Mouse (Mus musculus) embryonic facial prominence, embryonic 12.5 days (tissue): ENCODE data around the gene Ccdc184. TPM values are rescaled to one million over a fixed set of nuclear protein-coding genes. Genes with fewer than 3 reads are reported as not detected.

Experiments used
- ATAC-seq: fragments of 200-750 bp; cut with Nextera tagmentation; 2 replicates; pipeline ENCODE4 v1.8.0; 2017; ENCODE audit not compliant: insufficient number of reproducible peaks, insufficient read depth, low FRiP score, low TSS enrichment
- H3K27ac ChIP-seq: fragments of 300-500 bp; sonication (generic); 2 replicates; pipeline ENCODE4 v1.5.1; 2016; ENCODE audit warnings: mild to moderate bottlenecking
- H3K27me3 ChIP-seq: fragments of 300-500 bp; sonication (generic); 2 replicates; pipeline ENCODE4 v1.6.1; 2016; ENCODE audit warnings: mild to moderate bottlenecking, moderate library complexity
- H3K36me3 ChIP-seq: fragments of 300-500 bp; sonication (generic); 2 replicates; pipeline ENCODE4 v1.6.1; 2016; ENCODE audit warnings: mild to moderate bottlenecking
- H3K4me1 ChIP-seq: fragments of 300-500 bp; sonication (generic); 2 replicates; pipeline ENCODE4 v1.6.1; 2016
- H3K4me2 ChIP-seq: fragments of 300-500 bp; sonication (generic); replicated peaks from 2 replicates; pipeline ENCODE4 v1.6.1; 2016; ENCODE audit warnings: mild to moderate bottlenecking, moderate library complexity
- H3K4me3 ChIP-seq: fragments of 300-500 bp; sonication (generic); 2 replicates; pipeline ENCODE4 v1.5.1; 2016; ENCODE audit warnings: mild to moderate bottlenecking
- H3K9ac ChIP-seq: fragments of 300-500 bp; sonication (generic); 2 replicates; pipeline ENCODE4 v1.6.1; 2016; ENCODE audit warnings: mild to moderate bottlenecking, moderate library complexity
- H3K9me3 ChIP-seq: fragments of 300-500 bp; sonication (generic); 2 replicates; pipeline ENCODE4 v1.6.1; 2016; ENCODE audit warnings: mild to moderate bottlenecking, moderate library complexity
- WGBS: fragments of 180-500 bp; shearing (Covaris S2); methylation state at CpG from one replicate; pipeline ENCODE4 v1.1.7; 2016; 5-methylcytosine and 5-hydroxymethylcytosine counted together
- polyA plus RNA-seq: library from polyadenylated mRNA; unstranded; fragments of >200 nt; fragmentation: Nextera tagmentation; extraction: Ambion mirVana; gene quantifications from 2 replicates; pipeline ENCODE4 v1.2.1, GENCODE M21; 2016

Gene Ccdc184
- polyA plus RNA-seq, 1 experiment from 2014 or later = 2.0 TPM

DNA sequence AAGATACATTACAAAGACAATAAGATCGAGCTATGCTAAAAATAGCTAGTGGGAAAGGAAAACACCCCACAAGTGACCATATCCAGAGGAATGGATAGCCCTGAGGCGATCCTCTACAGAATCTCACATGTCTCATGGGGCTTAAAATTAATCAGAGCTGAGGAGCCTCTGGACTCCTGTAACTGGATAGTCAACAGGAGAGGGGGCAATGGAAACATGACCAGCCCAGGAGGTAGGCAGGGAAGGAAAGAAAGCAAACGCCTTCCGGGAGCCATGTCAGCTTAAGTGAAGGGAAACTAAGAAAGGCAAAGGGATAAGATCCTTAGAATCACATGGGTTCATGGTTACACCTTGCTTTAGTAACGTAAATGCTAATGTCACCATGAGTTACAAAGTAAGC, 26.1 kb upstream of the Ccdc184 start:
- no peaks in the 10 kb centered on the region for H3K9me3 ChIP-seq
- no peak for ATAC-seq
- peaks cover 59% of the 10 kb centered on the region for H3K36me3 ChIP-seq
- H3K9ac ChIP-seq = no peak overlapping the region
- H3K27me3 ChIP-seq = no peaks in the 10 kb centered on the region
- H3K4me2 ChIP-seq = no peak overlapping the region
- peaks cover 4% of the 10 kb centered on the region for H3K4me1 ChIP-seq
- H3K4me3 ChIP-seq = no peak overlapping the region
- H3K27ac ChIP-seq = no peak overlapping the region
- 82% methylated on average over 5 of the region's 5 CpGs for WGBS

DNA sequence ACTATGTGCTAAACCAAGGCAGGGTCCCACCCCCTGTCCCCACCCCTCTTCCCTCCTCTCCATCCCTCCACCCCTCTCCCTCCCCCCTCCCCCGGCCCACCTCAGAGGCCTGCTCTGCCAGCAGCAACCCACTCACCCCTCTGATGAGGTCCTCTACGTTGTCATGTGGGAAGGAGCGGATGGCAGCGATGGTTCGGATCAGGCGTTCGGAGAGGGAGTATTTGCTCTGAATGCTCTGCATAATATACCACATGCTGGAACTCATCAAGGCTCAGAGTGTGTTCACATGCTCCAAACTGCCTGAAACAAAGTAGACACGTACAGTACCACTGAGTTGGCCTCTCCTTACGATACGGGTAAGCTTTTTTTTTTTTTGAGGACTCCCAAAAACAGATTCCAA, 24.4 kb upstream of the Ccdc184 start:
- peaks cover 4% of the 10 kb centered on the region for H3K4me1 ChIP-seq
- no peaks in the 10 kb centered on the region for H3K27me3 ChIP-seq
- no peak overlapping the region for H3K4me3 ChIP-seq
- ATAC-seq = no peak
- H3K9ac ChIP-seq = no peak overlapping the region
- 87% methylated on average over 10 of the region's 10 CpGs for WGBS
- H3K36me3 ChIP-seq = peaks cover 42% of the 10 kb centered on the region
- H3K27ac ChIP-seq = no peak overlapping the region
- no peak overlapping the region for H3K4me2 ChIP-seq
- H3K9me3 ChIP-seq = no peaks in the 10 kb centered on the region

DNA sequence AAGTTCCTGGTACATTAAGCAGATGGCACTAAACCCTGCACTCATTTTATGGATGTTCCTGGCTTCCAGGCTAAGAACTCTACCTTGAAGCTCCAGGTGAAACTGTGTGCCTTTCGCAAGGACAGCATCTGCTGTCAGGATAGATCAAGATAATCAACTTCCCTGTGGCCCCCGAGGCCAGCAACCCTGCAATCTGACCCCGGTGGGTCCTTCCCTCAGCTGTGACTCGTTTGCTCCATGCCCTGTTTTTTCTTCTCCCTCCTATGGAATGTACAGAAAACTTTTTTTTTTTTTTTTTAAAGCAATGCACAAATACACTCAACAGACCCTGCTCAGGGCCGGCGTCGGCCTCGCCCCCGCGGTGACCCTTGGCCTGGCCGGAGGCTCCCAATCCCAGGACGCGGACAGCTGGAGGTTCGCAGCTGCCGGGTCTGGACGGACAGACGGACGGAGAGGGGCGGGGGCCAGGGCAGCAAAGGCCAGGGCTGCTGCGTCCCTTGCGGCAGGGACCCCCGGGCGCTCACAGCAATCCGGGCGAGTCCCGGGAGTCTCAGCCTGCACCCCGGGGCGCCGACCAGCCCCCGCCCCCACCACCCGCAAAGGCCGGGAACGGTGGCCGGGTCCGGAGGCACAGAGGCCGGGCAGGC, 22.0 kb upstream of the Ccdc184 start:
- H3K27me3 ChIP-seq = no peaks in the 10 kb centered on the region
- H3K36me3 ChIP-seq = peaks cover 23% of the 10 kb centered on the region; the same call in 1 of the 2 replicates
- peak overlapping the region; percentile 84; the same call in 1 of the 2 replicates for H3K27ac ChIP-seq
- peaks cover 4% of the 10 kb centered on the region for H3K4me1 ChIP-seq
- H3K9me3 ChIP-seq = no peaks in the 10 kb centered on the region
- ATAC-seq = 0 out of 2 replicates have a peak, but pooled peaks have one; percentile 11
- WGBS = under 1% methylated on average over 36 of the region's 36 CpGs
- H3K4me2 ChIP-seq = peak overlapping the region; percentile 82
- H3K9ac ChIP-seq = peak overlapping the region; percentile 88
- peak overlapping the region; percentile 93 for H3K4me3 ChIP-seq

DNA sequence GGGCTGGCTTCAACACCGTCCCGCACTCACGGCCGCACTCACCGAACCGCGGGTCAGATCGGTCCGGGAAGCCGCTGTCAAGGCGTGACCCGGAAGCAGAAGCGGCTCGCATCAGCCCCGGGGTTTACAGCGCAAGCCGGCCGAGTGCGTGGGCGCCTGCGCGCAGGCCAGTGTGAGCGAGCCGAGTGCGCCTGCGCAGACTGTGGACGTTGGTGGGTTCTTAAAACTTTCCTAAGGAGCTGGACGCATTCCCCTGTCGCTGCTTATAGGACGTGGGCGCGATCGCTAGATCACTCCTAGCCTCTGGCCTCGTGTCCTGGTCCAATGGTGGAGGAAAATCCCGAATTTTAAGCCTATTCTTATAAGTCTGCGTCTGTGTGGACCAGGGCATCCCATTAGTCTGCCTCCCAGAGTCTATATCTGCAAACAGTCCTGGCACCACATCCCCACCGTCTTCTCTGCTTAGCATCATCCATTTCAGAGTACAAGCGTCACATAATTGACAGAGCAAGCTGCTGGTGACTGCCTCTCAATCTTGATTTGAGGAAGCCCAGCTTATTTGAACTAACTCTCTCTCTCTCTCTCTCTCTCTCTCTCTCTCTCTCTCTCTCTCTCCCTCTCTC, 21.3 kb upstream of the Ccdc184 start:
- peak; percentile 95 for ATAC-seq
- peaks cover 4% of the 10 kb centered on the region for H3K4me1 ChIP-seq
- H3K36me3 ChIP-seq = peaks cover 17% of the 10 kb centered on the region; the same call in 1 of the 2 replicates
- no peaks in the 10 kb centered on the region for H3K27me3 ChIP-seq
- H3K9ac ChIP-seq = peak overlapping the region; percentile 88
- H3K9me3 ChIP-seq = no peaks in the 10 kb centered on the region
- H3K4me3 ChIP-seq = peak overlapping the region; percentile 93
- H3K4me2 ChIP-seq = peak overlapping the region; percentile 82
- WGBS = 1% methylated on average over 38 of the region's 38 CpGs
- H3K27ac ChIP-seq = peak overlapping the region; percentile 84

DNA sequence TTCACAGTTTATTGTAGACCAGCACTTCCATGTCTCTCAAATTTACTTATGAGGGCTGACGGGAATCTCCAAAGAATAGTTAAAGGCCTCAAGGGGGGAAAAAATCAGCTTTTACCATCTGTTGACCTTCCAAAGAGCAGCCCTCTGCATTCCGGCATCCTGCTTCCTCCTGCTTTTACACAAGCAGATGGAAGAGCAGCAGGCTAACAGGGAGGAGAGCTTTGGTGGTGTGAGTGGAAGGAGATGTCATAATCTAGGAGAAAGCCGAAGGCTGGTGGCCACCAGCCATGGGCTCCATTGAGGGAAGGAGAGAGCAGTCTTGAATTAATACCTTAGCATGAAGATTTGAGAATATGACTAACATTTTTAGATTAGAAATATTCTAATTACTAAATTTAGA, 18.6 kb upstream of the Ccdc184 start:
- Histone ChIP-seq H3K36me3 (no peaks in the 10 kb centered on the region), H3K4me3 (no peak overlapping the region), H3K9me3 (no peaks in the 10 kb centered on the region), H3K27ac (no peak overlapping the region), H3K27me3 (no peaks in the 10 kb centered on the region), H3K9ac (no peak overlapping the region), H3K4me1 (peaks cover 4% of the 10 kb centered on the region), H3K4me2 (no peak overlapping the region)
- WGBS = 73% methylated on average over 3 of the region's 3 CpGs
- no peak for ATAC-seq

DNA sequence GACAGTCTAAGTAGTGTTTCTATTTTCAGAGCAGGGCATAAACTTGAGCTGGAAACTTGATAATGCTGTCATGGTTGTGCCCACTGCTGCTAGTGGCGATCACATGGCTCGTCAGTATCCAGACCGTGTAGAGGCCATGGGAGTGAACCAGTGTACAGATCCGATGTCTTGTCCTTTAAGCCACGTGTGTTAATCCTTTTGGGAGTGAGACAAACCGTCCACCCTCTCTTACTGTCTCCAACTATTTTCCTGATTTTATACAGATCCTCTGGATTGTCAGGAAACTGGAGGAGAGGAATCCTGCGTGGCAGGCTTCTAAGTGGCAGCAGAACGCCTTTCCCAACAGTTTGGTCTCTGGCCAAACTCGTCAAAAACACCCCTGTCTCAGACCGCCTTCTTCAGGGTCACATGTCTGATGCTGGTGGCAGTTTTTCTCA, 17.8 kb upstream of the Ccdc184 start:
- H3K4me1 ChIP-seq = peaks cover 4% of the 10 kb centered on the region
- WGBS = 69% methylated on average over 10 of the region's 10 CpGs
- no peaks in the 10 kb centered on the region for H3K36me3 ChIP-seq
- no peaks in the 10 kb centered on the region for H3K9me3 ChIP-seq
- H3K27ac ChIP-seq = no peak overlapping the region
- no peak overlapping the region for H3K9ac ChIP-seq
- H3K4me2 ChIP-seq = no peak overlapping the region
- H3K27me3 ChIP-seq = no peaks in the 10 kb centered on the region
- ATAC-seq = no peak
- no peak overlapping the region for H3K4me3 ChIP-seq

DNA sequence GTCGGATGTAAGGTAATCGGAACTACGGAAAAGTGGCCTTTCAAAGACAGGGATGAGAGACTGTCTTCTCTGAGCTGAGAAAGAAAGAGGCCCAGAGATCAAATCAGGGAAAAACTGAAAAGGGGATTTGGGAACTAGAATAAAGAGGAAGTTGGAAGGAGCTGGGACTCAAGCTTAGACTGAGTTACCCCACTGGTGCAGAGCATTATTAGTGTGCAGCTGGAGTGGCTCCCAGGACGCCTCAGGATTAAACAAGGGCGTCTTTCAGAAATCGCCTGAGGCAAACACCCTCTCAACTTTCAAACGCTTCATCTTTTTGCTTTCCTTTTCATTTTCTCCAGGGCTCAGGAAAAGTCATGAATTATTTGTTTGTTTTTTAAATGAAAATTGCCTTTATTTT, 14.0 kb upstream of the Ccdc184 start:
- H3K27me3 ChIP-seq = no peaks in the 10 kb centered on the region
- no peaks in the 10 kb centered on the region for H3K36me3 ChIP-seq
- H3K9ac ChIP-seq = no peak overlapping the region
- no peak for ATAC-seq
- no peak overlapping the region for H3K4me2 ChIP-seq
- no peak overlapping the region for H3K27ac ChIP-seq
- 53% methylated on average over 7 of the region's 7 CpGs for WGBS
- no peaks in the 10 kb centered on the region for H3K4me1 ChIP-seq
- no peaks in the 10 kb centered on the region for H3K9me3 ChIP-seq
- H3K4me3 ChIP-seq = no peak overlapping the region

DNA sequence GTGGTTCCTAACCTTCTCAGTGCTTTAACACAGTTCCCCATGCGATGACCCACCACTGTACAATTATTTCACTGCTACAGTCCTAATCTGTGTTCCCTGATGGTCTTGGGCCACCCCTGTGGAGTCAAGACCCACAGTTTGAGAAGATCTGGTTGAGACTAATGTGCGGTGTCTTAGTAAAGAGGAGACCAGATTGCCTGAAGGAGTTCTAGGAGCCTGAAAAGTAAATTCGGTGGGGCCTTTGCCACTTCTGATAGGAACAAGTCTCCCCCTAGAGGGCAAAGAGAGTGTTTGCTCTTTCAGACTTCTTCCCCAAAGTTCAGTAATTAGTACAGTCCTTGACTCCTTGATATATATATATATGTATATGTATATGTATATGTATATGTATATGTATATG, 13.3 kb upstream of the Ccdc184 start:
- ATAC-seq = no peak
- WGBS = 28% methylated on average over 3 of the region's 3 CpGs
- H3K4me3 ChIP-seq = no peak overlapping the region
- H3K4me2 ChIP-seq = no peak overlapping the region
- no peak overlapping the region for H3K27ac ChIP-seq
- no peaks in the 10 kb centered on the region for H3K36me3 ChIP-seq
- H3K27me3 ChIP-seq = no peaks in the 10 kb centered on the region
- H3K4me1 ChIP-seq = no peaks in the 10 kb centered on the region
- H3K9ac ChIP-seq = no peak overlapping the region
- H3K9me3 ChIP-seq = no peaks in the 10 kb centered on the region

DNA sequence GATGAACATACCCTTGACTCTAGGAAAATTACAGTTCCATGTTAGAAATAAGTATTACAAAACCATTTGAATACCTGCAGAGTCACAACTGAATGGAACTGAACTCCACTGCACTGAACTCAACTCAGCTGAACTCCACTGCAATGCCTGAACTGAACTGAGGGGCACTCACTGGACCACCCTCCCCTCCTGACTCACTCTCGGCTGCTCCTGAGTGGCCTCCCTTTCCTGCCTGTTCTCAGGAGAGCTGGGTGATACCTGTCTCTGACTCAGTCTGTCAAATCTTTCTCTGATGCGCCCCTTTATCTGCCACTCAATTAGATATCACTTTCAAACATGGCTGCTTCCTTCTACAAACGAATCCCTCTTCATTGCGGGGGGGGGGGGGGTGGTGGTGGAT, 12.8 kb upstream of the Ccdc184 start:
- Histone ChIP-seq H3K4me1 (no peaks in the 10 kb centered on the region), H3K36me3 (no peaks in the 10 kb centered on the region), H3K9me3 (no peaks in the 10 kb centered on the region), H3K4me2 (no peak overlapping the region), H3K27ac (no peak overlapping the region), H3K27me3 (no peaks in the 10 kb centered on the region), H3K9ac (no peak overlapping the region), H3K4me3 (no peak overlapping the region)
- WGBS = 63% methylated on average over 4 of the region's 4 CpGs
- ATAC-seq = no peak

DNA sequence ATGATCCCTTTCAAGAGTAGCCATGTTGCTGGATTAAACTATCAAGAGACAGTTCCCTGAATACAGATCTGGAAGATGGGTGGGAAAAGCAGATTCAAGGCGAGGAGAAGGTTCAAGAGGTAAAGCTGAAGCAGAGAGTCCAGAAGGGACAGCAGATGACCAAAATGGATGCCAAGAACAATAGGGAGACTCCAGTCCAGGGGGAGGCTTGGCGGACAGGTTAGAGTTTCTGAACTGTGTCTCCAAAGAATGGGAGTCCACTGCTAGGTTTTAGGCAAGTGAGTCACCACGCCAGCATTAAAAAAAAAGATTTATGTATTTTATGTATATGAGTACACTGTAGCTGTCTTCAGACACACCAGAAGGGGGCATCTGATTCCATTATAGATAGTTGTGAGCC, 12.3 kb upstream of the Ccdc184 start:
- no peak overlapping the region for H3K9ac ChIP-seq
- 83% methylated on average over 3 of the region's 3 CpGs for WGBS
- no peak overlapping the region for H3K4me2 ChIP-seq
- no peak overlapping the region for H3K27ac ChIP-seq
- no peaks in the 10 kb centered on the region for H3K4me1 ChIP-seq
- H3K27me3 ChIP-seq = no peaks in the 10 kb centered on the region
- H3K36me3 ChIP-seq = no peaks in the 10 kb centered on the region
- no peak for ATAC-seq
- H3K9me3 ChIP-seq = no peaks in the 10 kb centered on the region
- no peak overlapping the region for H3K4me3 ChIP-seq

DNA sequence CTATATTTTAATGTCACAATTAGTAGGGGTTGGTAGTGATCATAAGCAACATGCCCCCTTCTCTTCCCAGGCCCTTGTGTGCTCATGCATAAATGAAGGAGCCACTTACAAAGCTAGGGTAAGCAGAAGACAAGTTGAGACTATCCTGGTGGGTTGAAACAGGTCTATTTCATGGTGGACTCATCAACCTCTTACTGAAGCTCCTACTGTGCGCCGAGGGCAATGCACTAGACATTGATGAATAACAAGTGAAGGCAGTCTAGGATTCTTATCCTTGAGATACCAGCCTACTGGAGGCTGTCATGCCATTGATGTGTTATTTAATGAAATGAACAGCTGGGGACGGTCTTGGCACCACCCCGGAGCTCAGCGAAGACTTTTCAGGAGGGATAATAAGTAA, 11.7 kb upstream of the Ccdc184 start:
- ATAC-seq = no peak
- H3K27ac ChIP-seq = no peak overlapping the region
- H3K4me1 ChIP-seq = no peaks in the 10 kb centered on the region
- no peaks in the 10 kb centered on the region for H3K27me3 ChIP-seq
- no peak overlapping the region for H3K9ac ChIP-seq
- H3K9me3 ChIP-seq = no peaks in the 10 kb centered on the region
- WGBS = 94% methylated on average over 5 of the region's 5 CpGs
- H3K4me2 ChIP-seq = no peak overlapping the region
- no peaks in the 10 kb centered on the region for H3K36me3 ChIP-seq
- no peak overlapping the region for H3K4me3 ChIP-seq

DNA sequence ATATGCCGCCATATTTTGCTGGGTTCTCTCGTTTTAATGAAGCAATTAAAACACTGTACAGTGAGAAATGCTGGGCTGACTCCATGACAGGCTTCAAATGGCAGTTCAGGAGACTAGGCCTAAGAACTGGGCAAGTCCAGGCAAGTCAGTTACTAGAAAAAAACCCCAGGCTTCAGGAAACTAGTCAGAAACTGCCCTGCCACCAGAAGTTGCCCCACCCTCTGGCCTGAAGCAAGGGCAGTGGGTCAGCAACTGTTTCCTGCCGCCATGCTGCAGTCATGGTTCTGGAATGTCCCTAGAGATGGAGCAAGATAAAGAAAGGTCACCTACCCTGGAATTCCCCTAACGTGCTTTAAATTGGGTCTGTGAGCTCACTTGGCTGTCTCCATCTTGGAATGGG, 11.0 kb upstream of the Ccdc184 start:
- no peak overlapping the region for H3K27ac ChIP-seq
- no peaks in the 10 kb centered on the region for H3K36me3 ChIP-seq
- no peaks in the 10 kb centered on the region for H3K4me1 ChIP-seq
- no peak overlapping the region for H3K4me3 ChIP-seq
- H3K9ac ChIP-seq = no peak overlapping the region
- ATAC-seq = no peak
- no peaks in the 10 kb centered on the region for H3K27me3 ChIP-seq
- H3K9me3 ChIP-seq = no peaks in the 10 kb centered on the region
- WGBS = 51% methylated on average over 4 of the region's 4 CpGs
- H3K4me2 ChIP-seq = no peak overlapping the region
